Mouse (Mus musculus): ENCODE measurements at regions not wholly inside any gene's neighbourhood (a gene's known extent, or its start where the extent isn't known, plus 50 kb on each side); places are given as distances from the start of the nearest gene placed in this dataset.
"Not testable (repeated sequence)": the region's sequence is repeated elsewhere in the genome, so short reads cannot be mapped to it uniquely, and the experiment has no call there.

- no peak for DNase-seq (ENCODE audit: low spot score in 2 of 2)
These were observed 168.3 kb upstream of the Npvf start for GRCm38 (mm10) chr6:50822236-50823151.

GRCm38 (mm10) chr6:50823220-50823910 is 169.1 kb upstream of the Npvf start:
- no peak for DNase-seq (ENCODE audit: low spot score in 2 of 2)

- DNase-seq (ENCODE audit: low spot score in 2 of 2), result no peak
These were observed 170.2 kb upstream of the Npvf start for GRCm38 (mm10) chr6:50824466-50824865.

- no peak for DNase-seq (ENCODE audit: low spot score in 2 of 2)
These were observed 177.5 kb upstream of the Npvf start for GRCm38 (mm10) chr6:50831725-50832124.

- DNase-seq (ENCODE audit: low spot score in 2 of 2), result no peak
These were observed 181.9 kb upstream of the Npvf start for GRCm38 (mm10) chr6:50835997-50836625.

- DNase-seq (ENCODE audit: low spot score in 2 of 2), result no peak
These were observed 186.6 kb upstream of the Npvf start for GRCm38 (mm10) chr6:50840826-50841225.

- not testable (repeated sequence) for DNase-seq (ENCODE audit: low spot score in 2 of 2)
These were observed 191.0 kb upstream of the Npvf start for GRCm38 (mm10) chr6:50845246-50845645.

GRCm38 (mm10) chr6:50846740-50847516 is 192.7 kb upstream of the Npvf start:
- DNase-seq (ENCODE audit: low spot score in 2 of 2), result no peak

GRCm38 (mm10) chr6:50847548-50847947 is 193.3 kb upstream of the Npvf start:
- DNase-seq (ENCODE audit: low spot score in 2 of 2), result no peak

GRCm38 (mm10) chr6:50859162-50859561 is 204.9 kb upstream of the Npvf start:
- no peak for DNase-seq (ENCODE audit: low spot score in 2 of 2)

GRCm38 (mm10) chr6:50877991-50878390 is 223.8 kb upstream of the Npvf start:
- no peak for DNase-seq (ENCODE audit: low spot score in 2 of 2)

- no peak for DNase-seq (ENCODE audit: low spot score in 2 of 2)
These were observed 228.1 kb upstream of the Npvf start for GRCm38 (mm10) chr6:50882298-50882697.

GRCm38 (mm10) chr6:50882759-50883158 is 228.5 kb upstream of the Npvf start:
- DNase-seq (ENCODE audit: low spot score in 2 of 2), result no peak

- DNase-seq (ENCODE audit: low spot score in 2 of 2), result no peak
These were observed 230.8 kb upstream of the Npvf start for GRCm38 (mm10) chr6:50885031-50885430.

GRCm38 (mm10) chr6:50885771-50886360 is 231.6 kb upstream of the Npvf start:
- no peak for DNase-seq (ENCODE audit: low spot score in 2 of 2)

- peak; percentile 17 to 35 for DNase-seq (ENCODE audit: low spot score in 2 of 2)
These were observed 236.3 kb upstream of the Npvf start for GRCm38 (mm10) chr6:50890370-50891204.

GRCm38 (mm10) chr6:50891205-50891526 is 236.9 kb upstream of the Npvf start:
- no peak for DNase-seq (ENCODE audit: low spot score in 2 of 2)

- no peak for DNase-seq (ENCODE audit: low spot score in 2 of 2)
These were observed 244.6 kb upstream of the Npvf start for GRCm38 (mm10) chr6:50898792-50899191.

- no peak for DNase-seq (ENCODE audit: low spot score in 2 of 2)
These were observed 261.2 kb upstream of the Npvf start for GRCm38 (mm10) chr6:50915166-50916030.

- no peak for DNase-seq (ENCODE audit: low spot score in 2 of 2)
These were observed 264.0 kb upstream of the Npvf start for GRCm38 (mm10) chr6:50918248-50918647.
